Mouse (Mus musculus): ENCODE results near the gene Paxip1. TPM values are rescaled to one million over a fixed set of nuclear protein-coding genes. Genes with fewer than 3 reads are reported as not detected.

Paxip1 gene
- 13.3 and 22.6 TPM in 2 replicates for polyA plus RNA-seq (2012; rRNA removed; ENCODE audit: low replicate concordance)

DNA sequence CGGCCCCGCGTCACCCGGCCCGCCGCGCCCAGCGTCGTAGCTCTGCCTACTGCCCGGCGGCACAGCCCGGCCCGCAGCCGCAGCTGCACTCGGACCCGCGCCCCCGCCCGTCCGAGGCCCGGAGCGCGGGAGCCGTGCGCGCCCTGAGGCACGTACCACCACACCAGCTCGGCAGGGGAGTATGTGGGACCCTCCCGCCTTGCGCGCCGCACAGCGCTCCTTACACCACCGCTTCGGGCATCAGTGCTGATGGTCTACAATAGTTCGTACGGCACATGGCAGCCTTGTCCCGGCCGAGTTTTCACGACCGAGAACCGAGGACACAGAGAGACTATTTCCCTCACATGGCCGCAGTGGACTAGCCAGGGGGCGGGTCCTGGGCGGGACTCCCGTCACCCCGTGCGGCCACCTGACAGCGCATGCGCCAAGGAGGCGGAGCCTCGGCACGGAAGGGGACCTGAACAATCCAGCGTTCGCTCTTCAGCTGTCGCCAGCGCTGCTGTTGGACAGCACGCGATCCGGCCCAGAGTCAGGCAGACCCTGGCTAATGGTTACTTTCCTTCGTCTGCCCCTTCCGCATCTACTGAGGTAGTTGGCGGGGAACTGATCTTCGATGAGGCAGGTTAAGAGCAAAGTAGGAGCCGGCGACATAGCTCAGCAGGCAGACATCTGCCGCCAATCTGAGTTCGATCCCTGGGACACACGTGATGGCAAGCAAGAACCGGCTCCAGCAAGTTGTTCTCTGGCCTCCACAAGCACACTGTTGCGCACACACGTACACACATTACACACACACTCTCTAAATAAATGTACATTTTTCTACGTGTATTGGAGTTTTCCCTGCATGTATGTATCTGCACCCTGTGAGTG, at the start of gene Paxip1:
TSS of gene Paxip1 (minus strand) at position 389 of the 870 bp plus-strand sequence.

Other genes with a start within 250 kb of the Paxip1 start
- 0.06 TPM in 1 of 2 replicates, not detected in the other for gene Htr5a, start 50.5 kb upstream of the Paxip1 start, polyA plus RNA-seq (2012; rRNA removed; ENCODE audit: low replicate concordance)

Data from duodenum, adult 2 months (tissue).